Mouse (Mus musculus): ENCODE measurements around the gene Sos2. TPM values are rescaled to one million over a fixed set of nuclear protein-coding genes. Genes with fewer than 3 reads are reported as not detected.

Sos2 gene
- total RNA-seq (2022): 10 to 100 TPM; 36.6 to 44.0 (median 41.1) TPM

GRCm38 (mm10) chr12:69681566-69682061 lies at the start of gene Sos2:
Sos2 (minus strand) TSS chr12:69681852.
- DNase-seq (ENCODE audit: low spot score): peak; percentile 19

GRCm38 (mm10) chr12:69730306-69730705 lies 48.7 kb upstream of the Sos2 start:
- no peak for DNase-seq (ENCODE audit: low spot score)

GRCm38 (mm10) chr12:69729246-69729645 lies 47.6 kb upstream of the Sos2 start:
- DNase-seq (ENCODE audit: low spot score): no peak

- DNase-seq (ENCODE audit: low spot score): peak; percentile 97
These were observed 43.2 kb upstream of the Sos2 start, which contains the start of the genes L2hgdh and Atp5s for GRCm38 (mm10) chr12:69724711-69725460. L2hgdh (minus strand) TSS chr12:69724873. Atp5s (plus strand) TSS chr12:69724950.

GRCm38 (mm10) chr12:69724018-69724710 lies 42.5 kb upstream of the Sos2 start:
- DNase-seq (ENCODE audit: low spot score): no peak

- no peak for DNase-seq (ENCODE audit: low spot score)
These were observed 41.7 kb upstream of the Sos2 start for GRCm38 (mm10) chr12:69723376-69723775.

GRCm38 (mm10) chr12:69722857-69723256 lies 41.2 kb upstream of the Sos2 start:
- DNase-seq (ENCODE audit: low spot score): no peak

- DNase-seq (ENCODE audit: low spot score): no peak
These were observed 32.0 kb upstream of the Sos2 start for GRCm38 (mm10) chr12:69713628-69714027.

- DNase-seq (ENCODE audit: low spot score): no peak
These were observed 23.3 kb upstream of the Sos2 start for GRCm38 (mm10) chr12:69704799-69705458.

GRCm38 (mm10) chr12:69698352-69698751 lies 16.7 kb upstream of the Sos2 start:
- no peak for DNase-seq (ENCODE audit: low spot score)

GRCm38 (mm10) chr12:69696746-69697145 lies 15.1 kb upstream of the Sos2 start:
- peak; percentile 66 for DNase-seq (ENCODE audit: low spot score)

GRCm38 (mm10) chr12:69693471-69693870 lies 11.8 kb upstream of the Sos2 start:
- no peak for DNase-seq (ENCODE audit: low spot score)

GRCm38 (mm10) chr12:69690714-69691113 lies 9.1 kb upstream of the Sos2 start:
- DNase-seq (ENCODE audit: low spot score): no peak

GRCm38 (mm10) chr12:69689094-69689493 lies 7.4 kb upstream of the Sos2 start:
- DNase-seq (ENCODE audit: low spot score): no peak

GRCm38 (mm10) chr12:69688368-69688767 lies 6.7 kb upstream of the Sos2 start:
- no peak for DNase-seq (ENCODE audit: low spot score)

GRCm38 (mm10) chr12:69683537-69683936 lies 1.9 kb upstream of the Sos2 start:
- DNase-seq (ENCODE audit: low spot score): peak; percentile 86

- peak; percentile 22 for DNase-seq (ENCODE audit: low spot score)
These were observed 1.3 kb upstream of the Sos2 start for GRCm38 (mm10) chr12:69682788-69683419.

- peak; percentile 75 for DNase-seq (ENCODE audit: low spot score)
These were observed 574 bp upstream of the Sos2 start for GRCm38 (mm10) chr12:69682065-69682787.

GRCm38 (mm10) chr12:69680635-69681565 lies 752 bp downstream of the Sos2 start:
- peak; percentile 51 for DNase-seq (ENCODE audit: low spot score)

- DNase-seq (ENCODE audit: low spot score): no peak
These were observed 5.5 kb downstream of the Sos2 start for GRCm38 (mm10) chr12:69676157-69676556.
